Comparison of ENCODE assay signal across 20 mouse cellular contexts in genomic region chr12:118220062-118220461, GRCm38 (mm10). TPM values are rescaled to one million over a fixed set of nuclear protein-coding genes. Genes with fewer than 3 reads are reported as not detected.
"Had no signal": no experiment of that assay in that cellular context is flagged by ENCODE, and none has a peak within 500 bp of the region (broad histone marks: within the 10 kb centered on the region; RNA-seq: fewer than 3 reads in every experiment).

No protein-coding gene starts in this region.

- ATAC-seq: lung, postnatal 0 days; midbrain, embryonic 16.5 days had no signal

- H3K36me3 ChIP-seq: lung, embryonic 15.5 days; midbrain, embryonic 10.5 days; midbrain, embryonic 12.5 days; neural tube, embryonic 13.5 days; neural tube, embryonic 15.5 days had no signal

- H3K27me3 ChIP-seq: lung, embryonic 15.5 days; midbrain, embryonic 12.5 days; neural tube, embryonic 13.5 days; neural tube, embryonic 15.5 days had no signal

- H3K27ac ChIP-seq: liver, embryonic 14.5 days; lung, embryonic 15.5 days; midbrain, embryonic 10.5 days; midbrain, embryonic 12.5 days; neural tube, embryonic 13.5 days; neural tube, embryonic 15.5 days had no signal

- H3K4me2 ChIP-seq: lung, embryonic 15.5 days; midbrain, embryonic 12.5 days; neural tube, embryonic 13.5 days; neural tube, embryonic 15.5 days had no signal

- H3K9me3 ChIP-seq: lung, embryonic 15.5 days; midbrain, embryonic 10.5 days; midbrain, embryonic 12.5 days; neural tube, embryonic 13.5 days; neural tube, embryonic 15.5 days had no signal

- DNase-seq: lung, adult 18-20 months; lung, postnatal 14 days; lung, postnatal 4 days; midbrain, embryonic 14.5 days; retina, postnatal 1 day; right cerebral cortex, adult 18-20 months; right cerebral cortex, postnatal 25 days; right cerebral cortex, postnatal 4 days; thymus, adult 18-20 months; thymus, postnatal 14 days; thymus, postnatal 36 days had no signal

- H3K9ac ChIP-seq: liver, embryonic 14.5 days; lung, embryonic 15.5 days; midbrain, embryonic 12.5 days; neural tube, embryonic 13.5 days; neural tube, embryonic 15.5 days had no signal

- H3K4me3 ChIP-seq: lung, embryonic 15.5 days; midbrain, embryonic 10.5 days; midbrain, embryonic 12.5 days; myocyte; neural tube, embryonic 13.5 days; neural tube, embryonic 15.5 days had no signal

- H3K4me1 ChIP-seq: lung, embryonic 15.5 days; midbrain, embryonic 10.5 days; midbrain, embryonic 12.5 days; neural tube, embryonic 15.5 days had no signal

RNA-seq across cellular contexts. Expression of gene Dnah11, which starts 21.2 kb away (rescaled TPM):
- polyA plus RNA-seq: myocyte had no signal
